Mouse (Mus musculus): ENCODE measurements around the gene Ccdc69. TPM values are rescaled to one million over a fixed set of nuclear protein-coding genes. Genes with fewer than 3 reads are reported as not detected.

Gene Ccdc69
- total and polyA plus RNA-seq, 3 experiments: 0.31 to 0.42 TPM; not detected in 1

- H3K27me3 ChIP-seq (ENCODE audit: control insufficient read depth in 1 of 2, insufficient read depth in 2 of 2, low read length in 2 of 2): peaks cover 0 to 6% of the 10 kb centered on the region in 2 experiments
- H3K9ac ChIP-seq (ENCODE audit: control insufficient read depth, low read depth, low read length, poor library complexity, severe bottlenecking): no peak overlapping the region
- no peaks in the 10 kb centered on the region for H3K79me2 ChIP-seq (ENCODE audit: control insufficient read depth, insufficient read depth, low read length, poor library complexity)
- no peak overlapping the region for H3K27ac ChIP-seq (ENCODE audit: control insufficient read depth, low read depth, low read length)
- H3K36me3 ChIP-seq (ENCODE audit: control insufficient read depth in 1 of 2, insufficient read depth in 2 of 2, low read length in 2 of 2): no peaks in the 10 kb centered on the region
- no peaks in the 10 kb centered on the region for H3K9me3 ChIP-seq (replicated peaks; ENCODE audit: insufficient read depth, low read length)
- H3K4me1 ChIP-seq (ENCODE audit: control insufficient read depth in 1 of 2, insufficient read depth in 2 of 2, low read length in 2 of 2): no peaks in the 10 kb centered on the region; a peak in 1 of 4 replicates
- H3K4me3 ChIP-seq (ENCODE audit: control insufficient read depth in 1 of 2, insufficient read depth in 1 of 2, low read depth in 2 of 2, low read length in 2 of 2): no peak overlapping the region
- no peak for DNase-seq (ENCODE audit: low read depth, low spot score)
- TF ChIP-seq TBP (IDR thresholded peaks at IDR 0.05; ENCODE audit: low read depth, low read length) (no peak), UBTF (IDR thresholded peaks at IDR 0.05; ENCODE audit: borderline replicate concordance, insufficient read depth, low read depth, low read length) (no peak), EP300 (IDR thresholded peaks at IDR 0.05; ENCODE audit: low read depth in 1 of 2, low read length in 2 of 2) (no peak), POLR2A (IDR thresholded peaks at IDR 0.05; ENCODE audit: control insufficient read depth in 1 of 2, insufficient read depth in 1 of 2, low read depth in 1 of 2, low read length in 2 of 2, poor library complexity in 1 of 2) (no peak), GATA1 (IDR thresholded peaks at IDR 0.05; ENCODE audit: low read depth, low read length) (no peak), SIN3A (IDR thresholded peaks at IDR 0.05; ENCODE audit: low read length) (no peak), HCFC1 (IDR thresholded peaks at IDR 0.05; ENCODE audit: low read depth, low read length) (no peak), ZMIZ1 (IDR thresholded peaks at IDR 0.05; ENCODE audit: low read depth, low read length) (no peak), NELFE (IDR thresholded peaks at IDR 0.05; ENCODE audit: low read depth, low read length) (no peak), MEF2A (IDR thresholded peaks at IDR 0.05; ENCODE audit: extremely low read depth, insufficient replicate concordance, low read depth, low read length, poor library complexity, severe bottlenecking) (no peak), USF1 (IDR thresholded peaks at IDR 0.05; ENCODE audit: low read depth, low read length) (no peak)
Measured at GRCm38 (mm10) chr11:55072467-55072866, 5.5 kb downstream of the Ccdc69 start.

GRCm38 (mm10) chr11:55071344-55071743, 6.6 kb downstream of the Ccdc69 start:
- DNase-seq (ENCODE audit: low read depth, low spot score): no peak
- H3K4me3 ChIP-seq (ENCODE audit: control insufficient read depth in 1 of 2, insufficient read depth in 1 of 2, low read depth in 2 of 2, low read length in 2 of 2): no peak overlapping the region
- H3K27me3 ChIP-seq (ENCODE audit: control insufficient read depth in 1 of 2, insufficient read depth in 2 of 2, low read length in 2 of 2): peaks cover 0 to 7% of the 10 kb centered on the region in 2 experiments
- H3K79me2 ChIP-seq (ENCODE audit: control insufficient read depth, insufficient read depth, low read length, poor library complexity): no peaks in the 10 kb centered on the region
- no peaks in the 10 kb centered on the region for H3K4me1 ChIP-seq (ENCODE audit: control insufficient read depth in 1 of 2, insufficient read depth in 2 of 2, low read length in 2 of 2)
- no peaks in the 10 kb centered on the region for H3K9me3 ChIP-seq (replicated peaks; ENCODE audit: insufficient read depth, low read length)
- H3K36me3 ChIP-seq (ENCODE audit: control insufficient read depth in 1 of 2, insufficient read depth in 2 of 2, low read length in 2 of 2): no peaks in the 10 kb centered on the region
- no peak for TF ChIP-seq TBP (IDR thresholded peaks at IDR 0.05; ENCODE audit: low read depth, low read length)
- TF ChIP-seq ZC3H11A (IDR thresholded peaks at IDR 0.05; ENCODE audit: low read depth, low read length): no peak
- TF ChIP-seq ETS1 (IDR thresholded peaks at IDR 0.05; ENCODE audit: low read depth, low read length): no peak
- peak; percentile 11; the same call in 1 of the 2 replicates for TF ChIP-seq CHD2 (IDR thresholded peaks at IDR 0.05; ENCODE audit: low read length)
- TF ChIP-seq CHD1 (IDR thresholded peaks at IDR 0.05; ENCODE audit: low read depth, low read length): no peak
- H3K9ac ChIP-seq (ENCODE audit: control insufficient read depth, low read depth, low read length, poor library complexity, severe bottlenecking): no peak overlapping the region
- no peak overlapping the region for H3K27ac ChIP-seq (ENCODE audit: control insufficient read depth, low read depth, low read length)

DNA sequence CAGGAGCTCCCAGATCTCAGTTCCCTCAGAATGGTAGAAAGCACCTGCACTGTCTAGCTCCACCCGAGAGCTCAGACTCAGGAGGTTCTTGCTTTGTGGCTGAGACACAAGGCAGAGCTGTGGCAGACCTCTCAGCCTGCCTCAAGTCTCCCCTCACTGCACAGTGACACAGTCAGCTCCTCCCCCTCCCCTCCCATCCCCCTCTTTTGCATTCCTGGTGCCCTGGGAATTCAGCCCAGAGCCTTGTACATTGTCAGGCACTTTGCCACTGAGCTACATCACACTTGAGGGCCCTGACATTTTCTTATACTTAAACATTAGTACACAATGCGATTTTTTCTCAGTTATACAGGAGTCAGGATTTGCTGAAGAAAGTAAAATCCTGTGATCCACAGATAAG, 8.9 kb downstream of the Ccdc69 start:
- no peak for DNase-seq (ENCODE audit: low read depth, low spot score)
- no peaks in the 10 kb centered on the region for H3K36me3 ChIP-seq (ENCODE audit: control insufficient read depth in 1 of 2, insufficient read depth in 2 of 2, low read length in 2 of 2)
- no peak for TF ChIP-seq POLR2AphosphoS5 (IDR thresholded peaks at IDR 0.05; ENCODE audit: borderline replicate concordance, low read depth, low read length)
- no peak for TF ChIP-seq RCOR1 (IDR thresholded peaks at IDR 0.05; ENCODE audit: low read depth, low read length)
- TF ChIP-seq KAT2A (conservative IDR thresholded peaks at IDR 0.05; ENCODE audit: low read depth, low read length): no peak
- no peak for TF ChIP-seq MAZ (IDR thresholded peaks at IDR 0.05; ENCODE audit: low read depth, low read length)
- TF ChIP-seq ETS1 (IDR thresholded peaks at IDR 0.05; ENCODE audit: low read depth, low read length): no peak
- TF ChIP-seq MAX (IDR thresholded peaks at IDR 0.05; ENCODE audit: low read length): no peak
- no peak for TF ChIP-seq MEF2A (IDR thresholded peaks at IDR 0.05; ENCODE audit: extremely low read depth, insufficient replicate concordance, low read depth, low read length, poor library complexity, severe bottlenecking)
- TF ChIP-seq EP300 (IDR thresholded peaks at IDR 0.05; ENCODE audit: low read depth in 1 of 2, low read length in 2 of 2): no peak
- TF ChIP-seq MXI1 (IDR thresholded peaks at IDR 0.05; ENCODE audit: low read depth, low read length): no peak
- TF ChIP-seq RAD21 (IDR thresholded peaks at IDR 0.05; ENCODE audit: low read depth, low read length): no peak
- no peak for TF ChIP-seq E2F4 (IDR thresholded peaks at IDR 0.05; ENCODE audit: borderline replicate concordance, low read depth, low read length)
- no peak for TF ChIP-seq TAL1 (IDR thresholded peaks at IDR 0.05; ENCODE audit: low read length)
- TF ChIP-seq NELFE (IDR thresholded peaks at IDR 0.05; ENCODE audit: low read depth, low read length): no peak
- no peak for TF ChIP-seq ZNF384 (IDR thresholded peaks at IDR 0.05; ENCODE audit: low read depth, low read length)
- no peak for TF ChIP-seq ZC3H11A (IDR thresholded peaks at IDR 0.05; ENCODE audit: low read depth, low read length)
- no peak for TF ChIP-seq CHD1 (IDR thresholded peaks at IDR 0.05; ENCODE audit: low read depth, low read length)
- TF ChIP-seq SIN3A (IDR thresholded peaks at IDR 0.05; ENCODE audit: low read length): no peak
- TF ChIP-seq POLR2AphosphoS2 (IDR thresholded peaks at IDR 0.05; ENCODE audit: low read length): no peak
- TF ChIP-seq TBP (IDR thresholded peaks at IDR 0.05; ENCODE audit: low read depth, low read length): no peak

More for the DNA sequence above, 8.9 kb downstream of the Ccdc69 start:
- no peak overlapping the region for H3K4me3 ChIP-seq (ENCODE audit: control insufficient read depth in 1 of 2, insufficient read depth in 1 of 2, low read depth in 2 of 2, low read length in 2 of 2)
- H3K9ac ChIP-seq (ENCODE audit: control insufficient read depth, low read depth, low read length, poor library complexity, severe bottlenecking): no peak overlapping the region
- no peak overlapping the region for H3K27ac ChIP-seq (ENCODE audit: control insufficient read depth, low read depth, low read length)
- no peaks in the 10 kb centered on the region for H3K4me1 ChIP-seq (ENCODE audit: control insufficient read depth in 1 of 2, insufficient read depth in 2 of 2, low read length in 2 of 2)
- peaks cover 2 to 7% of the 10 kb centered on the region in 2 experiments for H3K27me3 ChIP-seq (ENCODE audit: control insufficient read depth in 1 of 2, insufficient read depth in 2 of 2, low read length in 2 of 2)
- no peaks in the 10 kb centered on the region for H3K79me2 ChIP-seq (ENCODE audit: control insufficient read depth, insufficient read depth, low read length, poor library complexity)
- no peaks in the 10 kb centered on the region for H3K9me3 ChIP-seq (replicated peaks; ENCODE audit: insufficient read depth, low read length)

Data from MEL (cell line).